Mouse (Mus musculus): ENCODE measurements around the gene Kcnv2.

Gene Kcnv2

DNA sequence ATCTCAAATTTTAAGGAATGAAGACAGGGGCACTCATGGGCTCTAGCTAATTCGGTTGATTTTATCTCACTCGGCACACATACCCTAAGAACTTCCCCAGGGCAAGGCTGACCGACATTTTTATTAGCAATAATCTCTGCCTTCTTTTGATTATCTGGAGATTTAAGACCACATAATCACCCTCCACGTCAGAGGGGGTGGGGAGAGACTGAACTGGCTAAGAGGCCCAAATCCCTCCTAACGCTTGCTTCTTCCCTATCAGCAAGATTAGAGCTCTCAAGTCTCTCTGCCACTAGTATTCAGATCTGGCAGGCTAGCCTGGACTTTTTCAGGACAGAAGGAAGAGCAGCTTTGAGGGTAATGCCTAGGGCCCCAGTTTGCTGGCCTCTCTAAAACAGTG, at the start of gene Kcnv2:
Gene Kcnv2 (plus strand): TSS at position 308 of the 400 bp plus-strand sequence.
- no peak for DNase-seq (ENCODE audit: low spot score)

DNA sequence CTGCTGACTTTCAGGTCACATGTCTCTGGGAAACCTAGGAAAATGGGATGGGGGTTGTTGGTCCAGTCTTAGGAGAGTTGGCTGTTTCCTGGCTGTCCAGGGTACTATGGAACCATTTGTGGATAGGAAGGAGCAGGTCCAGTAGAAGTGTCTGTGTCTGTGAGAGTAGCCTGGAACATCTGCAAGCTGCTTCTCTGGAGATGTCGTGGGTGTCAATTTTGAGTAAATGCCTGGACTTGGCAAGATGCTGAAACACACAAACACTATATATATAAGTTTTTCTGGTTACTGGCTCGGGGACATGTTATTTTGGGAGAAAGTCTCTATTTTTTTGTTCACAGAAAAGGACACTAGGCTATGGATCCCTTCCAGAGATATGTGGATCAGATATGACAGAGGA, 49.0 kb upstream of the Kcnv2 start:
- DNase-seq (ENCODE audit: low spot score): no peak

DNA sequence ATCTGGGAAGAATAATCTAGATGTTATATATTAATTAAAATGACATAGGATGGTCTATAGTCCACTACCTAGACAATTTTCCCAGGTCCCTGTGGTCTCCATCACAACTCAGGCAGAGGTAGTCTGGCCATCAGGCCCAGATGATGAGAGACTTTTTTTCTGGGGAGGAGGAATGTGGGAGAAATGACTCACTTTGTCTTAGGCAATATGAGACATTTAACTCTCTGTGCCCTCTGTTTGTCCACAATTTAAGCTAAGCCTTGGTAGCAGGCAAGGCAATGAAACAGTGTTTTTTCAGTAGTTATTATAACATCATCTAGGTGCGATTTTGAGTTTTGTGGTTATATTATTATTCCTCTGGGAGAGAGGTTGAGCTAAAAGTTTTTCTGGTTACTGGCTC, 48.0 kb upstream of the Kcnv2 start:
- no peak for DNase-seq (ENCODE audit: low spot score)

DNA sequence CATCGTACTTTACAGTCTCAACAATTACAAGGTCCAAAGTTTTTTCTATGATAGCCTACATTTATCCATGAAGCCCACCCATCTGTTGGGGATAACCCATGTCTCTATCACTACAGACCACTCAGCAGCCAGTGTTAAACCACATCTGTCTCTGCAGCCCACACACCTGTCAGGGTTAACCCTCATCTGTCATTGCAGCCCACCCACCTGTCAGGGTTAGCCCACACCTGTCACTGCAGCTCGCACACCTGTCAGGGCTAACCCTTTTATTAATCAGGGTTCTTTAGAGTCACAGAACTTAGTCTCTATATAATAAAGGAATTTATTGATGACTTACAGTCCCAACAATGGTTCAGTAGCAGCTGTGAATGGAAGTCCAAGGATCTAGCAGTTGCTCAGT, 43.2 kb upstream of the Kcnv2 start:
- DNase-seq (ENCODE audit: low spot score): no peak

DNA sequence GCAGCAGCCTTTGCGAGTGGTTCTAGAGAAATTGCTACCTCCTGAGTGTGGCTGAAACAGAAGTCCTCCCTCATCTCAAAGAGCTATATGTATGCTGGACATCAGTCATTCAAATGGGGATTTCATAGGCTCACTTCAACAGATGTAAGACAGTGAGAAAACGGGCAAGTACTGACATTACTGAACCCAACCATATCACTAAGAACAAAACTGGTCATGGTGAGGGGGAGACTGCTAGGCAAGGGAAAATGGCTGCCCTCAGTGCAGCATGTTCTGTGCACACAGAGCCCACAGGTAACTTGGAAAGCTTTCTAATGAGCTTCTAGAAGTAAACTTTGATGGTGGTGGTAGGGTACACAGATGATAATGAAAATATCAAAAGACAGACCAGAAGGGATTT, 12.3 kb upstream of the Kcnv2 start:
- no peak for DNase-seq (ENCODE audit: low spot score)

DNA sequence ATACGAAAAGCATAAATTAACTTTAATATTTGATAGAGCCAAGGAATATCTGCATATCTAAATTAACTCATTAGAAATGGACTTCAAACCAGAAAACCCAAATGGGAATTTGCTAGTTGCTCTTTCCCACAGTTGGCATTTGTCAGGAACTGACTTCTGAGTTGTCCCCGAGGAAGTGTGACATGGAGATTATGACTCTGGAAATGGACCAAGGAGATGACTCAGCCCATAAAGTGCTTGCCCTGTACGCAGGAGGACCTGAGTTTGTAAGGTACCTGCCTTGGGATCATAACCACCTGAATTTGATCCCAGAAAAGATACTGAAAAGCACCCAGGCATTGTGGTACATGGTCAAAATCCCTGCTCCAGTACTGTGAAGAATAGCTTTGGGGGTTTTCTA, 11.1 kb upstream of the Kcnv2 start:
- no peak for DNase-seq (ENCODE audit: low spot score)

DNA sequence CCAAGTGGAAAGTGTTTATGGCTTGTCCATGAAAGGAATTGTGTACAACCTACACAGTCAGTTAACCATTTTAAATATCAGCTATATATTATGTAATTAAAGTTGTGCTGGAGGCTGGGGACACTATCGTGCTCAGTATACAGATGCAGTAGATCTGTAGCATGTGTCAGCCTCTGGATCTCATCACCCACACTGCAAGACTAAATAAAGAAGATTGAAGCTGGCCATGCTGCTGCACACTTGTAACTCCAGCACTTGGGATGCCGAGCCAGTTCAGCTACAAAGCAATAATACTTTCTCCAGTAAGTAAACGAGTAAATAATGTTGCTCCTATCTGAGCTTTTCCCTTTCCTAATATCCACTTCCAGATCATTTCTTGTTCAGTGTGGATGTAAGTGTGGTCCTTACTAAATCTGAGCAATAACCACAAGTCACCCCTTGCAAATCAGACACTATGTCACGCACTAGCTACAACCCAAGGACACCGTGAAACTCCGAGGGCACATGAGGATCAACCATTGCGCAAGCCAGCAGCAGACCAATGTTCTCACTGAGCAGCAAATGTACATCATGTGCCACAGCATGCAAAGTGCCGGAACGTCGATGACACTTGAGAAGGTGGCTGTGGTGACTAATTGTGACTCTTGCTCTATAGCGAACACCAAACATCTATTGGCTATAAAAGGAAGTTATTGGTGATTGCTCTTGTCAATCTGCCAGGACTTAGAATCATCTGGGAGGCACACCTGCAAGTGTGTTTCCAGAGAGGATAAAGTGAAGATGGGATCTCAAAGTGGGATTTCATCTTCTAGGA, 9.9 kb upstream of the Kcnv2 start:
- no peak for DNase-seq (ENCODE audit: low spot score)

DNA sequence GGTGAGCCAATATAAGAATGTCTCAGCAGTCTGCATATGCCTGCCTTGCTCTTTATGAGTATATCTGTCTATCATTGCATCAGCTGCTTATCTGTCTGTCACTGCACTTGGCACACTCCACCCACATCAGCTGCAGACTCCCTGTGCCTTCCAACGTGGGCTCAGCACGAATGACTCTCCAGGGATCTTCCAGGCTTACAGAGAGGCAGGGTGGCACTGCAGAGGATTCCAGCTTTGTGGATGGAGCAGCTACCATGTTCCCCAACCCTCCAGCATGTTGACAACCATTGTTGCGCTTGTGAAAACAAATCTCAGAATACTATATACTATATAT, 9.3 kb upstream of the Kcnv2 start:
- no peak for DNase-seq (ENCODE audit: low spot score)

DNA sequence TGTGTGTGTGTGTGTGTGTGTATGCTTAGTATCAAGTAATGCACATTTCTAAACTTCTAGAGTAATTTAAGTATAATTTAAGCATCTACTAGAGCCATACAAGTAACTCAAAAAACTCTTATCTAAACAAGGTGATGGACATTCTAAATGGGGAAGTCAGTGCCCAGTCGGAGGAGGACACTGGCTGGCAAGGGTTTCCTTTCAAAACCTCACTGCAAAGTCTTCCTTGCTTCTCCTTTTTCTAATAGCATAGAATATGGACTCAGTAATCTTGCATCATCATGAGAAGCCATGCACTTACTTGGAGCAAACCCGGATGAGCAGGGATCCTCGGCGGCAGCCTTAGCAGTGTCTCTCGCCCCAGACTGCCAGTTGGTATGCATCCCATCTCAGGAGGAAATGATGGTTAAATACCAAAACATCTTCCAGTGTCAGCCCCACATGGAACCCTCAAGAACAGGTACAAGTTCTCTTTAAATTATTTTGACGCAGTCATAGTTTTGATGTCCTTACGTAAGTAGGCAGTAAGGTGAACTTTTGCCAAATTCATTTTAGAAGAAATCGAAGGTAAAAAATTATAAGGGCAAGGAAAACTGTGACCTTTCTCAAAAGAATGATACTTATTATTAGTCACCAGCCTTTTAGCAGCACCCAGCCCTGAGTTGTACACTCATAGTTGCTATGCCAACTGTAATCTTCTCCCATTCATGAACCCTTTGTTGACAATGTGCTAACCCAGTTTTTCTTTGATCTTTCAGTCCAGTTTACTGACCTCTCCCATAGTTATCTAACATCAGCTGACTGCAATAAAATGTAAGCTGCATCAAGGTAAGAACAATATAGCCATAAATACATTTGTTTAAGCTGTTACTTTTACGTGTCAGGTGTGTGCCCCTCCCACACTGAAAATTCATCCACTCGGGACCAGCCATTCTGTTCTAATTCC, 5.8 kb upstream of the Kcnv2 start:
- no peak for DNase-seq (ENCODE audit: low spot score)

DNA sequence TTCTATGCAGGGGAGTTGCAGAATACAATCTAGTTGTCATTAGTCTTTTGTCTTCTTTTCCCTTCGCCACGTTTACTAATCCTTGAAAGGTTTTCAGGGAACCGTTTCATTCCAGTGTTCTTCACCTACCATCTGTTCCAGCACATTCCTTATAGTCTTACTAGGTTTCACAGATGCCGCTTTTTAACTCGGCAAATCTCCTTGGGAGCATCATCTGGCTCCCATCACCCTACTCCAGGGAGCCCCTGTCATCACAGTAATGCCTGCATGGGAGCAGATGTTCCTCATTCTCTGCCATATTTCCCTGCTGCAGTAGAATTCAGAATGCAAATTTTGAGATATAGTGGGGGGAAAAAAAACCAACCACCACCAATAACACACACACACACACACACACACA, 5.1 kb upstream of the Kcnv2 start:
- no peak for DNase-seq (ENCODE audit: low spot score)

DNA sequence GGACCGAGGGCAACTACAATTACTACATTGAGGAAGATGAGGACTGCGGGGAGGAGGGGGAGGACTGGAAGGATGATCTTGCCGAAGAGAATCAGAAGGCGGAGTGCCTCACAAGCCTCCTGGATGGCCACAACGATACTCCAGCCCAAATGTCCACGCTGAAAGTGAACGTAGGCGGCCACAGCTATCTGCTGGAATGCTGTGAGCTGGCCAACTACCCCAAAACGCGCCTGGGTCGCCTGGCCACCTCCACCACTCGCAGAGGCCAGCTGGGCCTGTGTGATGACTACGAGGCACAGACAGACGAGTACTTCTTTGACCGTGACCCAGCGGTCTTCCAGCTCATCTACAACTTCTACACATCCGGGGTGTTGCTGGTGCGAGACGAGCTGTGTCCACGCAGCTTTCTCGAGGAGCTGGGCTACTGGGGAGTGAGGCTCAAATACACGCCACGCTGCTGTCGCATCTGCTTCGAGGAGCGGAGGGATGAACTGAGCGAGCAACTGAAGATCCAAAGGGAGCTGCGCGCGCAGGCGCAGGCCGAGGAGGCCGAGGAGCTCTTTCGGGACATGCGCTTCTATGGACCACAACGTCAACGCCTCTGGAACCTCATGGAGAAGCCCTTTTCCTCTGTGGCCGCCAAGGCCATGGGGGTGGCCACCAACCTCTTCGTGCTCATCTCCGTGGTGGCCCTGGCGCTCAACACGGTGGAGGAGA, 681 bp downstream of the Kcnv2 start:
- no peak for DNase-seq (ENCODE audit: low spot score)

DNA sequence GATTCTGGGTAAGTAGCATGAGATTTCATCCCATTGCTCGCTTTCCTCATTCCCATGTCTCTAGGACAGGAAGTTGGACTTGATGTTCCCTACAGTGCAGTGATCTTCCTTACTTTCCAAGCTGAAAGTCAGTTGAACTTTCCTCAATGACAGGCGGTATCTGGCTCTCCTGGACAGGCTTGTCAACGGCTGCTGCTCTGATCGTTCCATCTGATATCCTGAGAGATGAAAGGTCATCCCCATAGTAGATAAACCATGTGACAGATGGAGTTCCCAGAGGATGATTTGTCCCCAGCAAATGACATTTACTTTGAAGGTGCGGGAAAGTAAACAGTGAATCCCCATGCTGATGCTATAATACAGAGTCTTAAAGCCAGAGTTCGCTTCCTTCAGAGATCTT, 3.2 kb downstream of the Kcnv2 start:
- no peak for DNase-seq (ENCODE audit: low spot score)

DNA sequence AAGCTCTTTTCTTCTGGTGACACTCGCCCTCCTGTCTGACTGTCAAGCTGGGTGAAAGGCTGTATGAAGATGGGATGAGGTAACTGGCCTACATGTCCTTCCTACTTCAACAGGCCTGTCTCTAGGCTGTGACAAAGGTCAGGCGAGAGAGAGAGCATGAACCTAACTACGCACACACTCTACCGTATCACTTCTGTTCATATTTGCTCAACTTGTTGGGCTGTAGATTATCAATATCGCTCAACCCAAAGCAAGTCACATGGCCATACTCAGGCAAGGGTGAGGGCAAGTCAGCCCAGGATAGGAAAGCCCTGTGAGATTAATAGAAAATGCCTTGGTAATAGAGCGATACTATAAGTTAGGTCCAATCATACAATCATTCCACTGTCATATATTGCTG, 5.2 kb downstream of the Kcnv2 start:
- no peak for DNase-seq (ENCODE audit: low spot score)

DNA sequence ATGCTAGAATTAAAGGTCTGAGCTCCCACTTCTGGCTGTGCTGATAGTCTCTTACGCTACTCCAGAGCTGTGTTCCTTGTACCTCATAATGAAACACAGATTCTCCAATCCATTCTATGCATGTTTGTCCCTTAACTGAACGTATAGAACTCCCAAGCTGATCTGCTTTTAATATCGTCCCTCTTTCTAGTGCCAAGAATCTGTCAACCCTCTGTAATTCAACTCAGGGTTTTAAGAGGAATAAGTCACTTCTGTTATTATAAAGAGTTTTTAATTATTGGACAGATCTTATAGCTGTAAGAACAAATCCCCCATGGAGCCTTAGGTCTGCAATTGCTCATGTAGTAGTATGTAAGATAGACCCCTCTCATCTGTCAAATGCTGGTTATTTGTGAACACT, 5.8 kb downstream of the Kcnv2 start:
- no peak for DNase-seq (ENCODE audit: low spot score)

DNA sequence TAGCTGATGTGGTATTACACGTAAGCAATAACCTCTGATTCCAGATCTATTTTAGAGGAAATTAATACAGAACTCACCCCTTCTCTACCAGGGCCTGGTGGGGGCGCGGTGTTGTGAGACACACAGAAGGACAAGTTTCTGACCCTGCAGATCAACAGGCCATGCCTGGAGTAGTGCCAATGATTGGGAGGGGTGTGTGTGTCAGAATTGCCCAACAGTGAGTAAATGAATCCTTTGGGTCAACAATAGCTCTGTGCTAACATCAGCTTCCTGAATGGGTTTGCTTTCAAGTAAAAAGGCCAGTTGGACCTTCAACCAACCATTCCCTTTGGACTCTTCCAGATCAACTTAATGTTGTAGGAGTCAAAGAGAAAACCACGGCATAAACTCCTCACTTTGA, 6.3 kb downstream of the Kcnv2 start:
- no peak for DNase-seq (ENCODE audit: low spot score)

DNA sequence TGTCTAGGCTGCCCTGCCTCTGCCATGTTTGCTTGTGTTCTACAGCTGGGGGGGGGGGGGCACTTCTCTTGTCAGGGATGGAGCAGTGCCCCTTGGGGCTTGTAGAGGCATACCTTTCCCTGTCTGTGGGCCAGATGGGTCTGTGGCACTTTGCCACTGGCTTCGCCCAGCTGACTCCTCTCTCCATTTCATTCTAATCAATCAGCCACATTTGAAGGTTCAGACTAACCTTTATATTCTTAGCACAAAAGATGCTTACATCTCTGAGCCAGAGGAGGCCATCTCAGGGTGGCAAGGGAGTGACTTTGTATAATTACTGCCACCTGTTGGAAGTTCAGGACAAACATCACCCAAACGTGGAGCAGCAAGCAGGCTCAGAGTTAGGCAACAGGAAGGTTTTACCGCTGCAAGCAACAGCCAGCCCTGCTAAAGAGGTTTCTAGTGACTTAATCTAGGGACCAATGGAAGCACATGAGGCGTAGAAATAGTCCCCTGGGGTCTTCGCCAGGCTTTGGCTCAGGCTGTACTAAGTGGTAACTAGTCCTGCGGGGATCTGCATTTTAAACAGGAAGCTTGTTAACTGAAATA, 9.9 kb downstream of the Kcnv2 start:
- no peak for DNase-seq (ENCODE audit: low spot score)

DNA sequence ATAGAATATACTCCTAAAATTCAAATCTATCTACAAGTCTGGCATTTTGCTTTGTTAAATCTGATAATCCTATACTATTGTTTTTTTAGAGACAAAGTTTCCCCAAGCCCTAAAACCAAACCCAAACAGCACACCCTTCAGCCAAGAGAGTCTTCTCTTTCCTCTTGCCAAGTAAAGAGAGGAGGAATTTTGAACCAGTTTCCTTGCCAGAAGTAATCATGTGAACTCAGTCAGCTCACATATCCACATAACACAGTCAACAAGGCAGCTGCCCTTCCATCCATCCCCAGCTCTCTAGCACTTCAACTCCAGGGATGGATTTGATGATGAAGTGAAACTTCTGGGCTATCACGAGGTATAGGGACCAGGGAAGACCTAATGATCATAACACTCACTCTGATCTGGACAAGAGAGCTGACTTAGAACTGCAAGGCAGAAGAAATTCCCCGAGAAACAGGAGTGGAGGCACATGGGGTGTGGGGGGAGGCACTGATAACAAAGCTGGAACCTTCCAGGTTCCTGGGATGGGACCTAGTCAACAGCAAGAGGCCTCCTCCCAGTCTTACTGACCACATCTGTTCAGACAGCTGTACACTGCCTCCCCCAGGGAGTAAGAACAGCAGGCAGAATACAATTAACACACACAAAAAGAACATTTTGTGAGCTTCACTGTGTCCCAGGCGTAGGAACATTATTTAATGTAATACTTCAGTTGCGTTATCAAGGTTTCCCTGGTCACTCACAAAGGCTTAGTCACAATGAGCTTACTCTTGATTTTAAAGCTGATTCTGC, 13.9 kb downstream of the Kcnv2 start:
- no peak for DNase-seq (ENCODE audit: low spot score)

DNA sequence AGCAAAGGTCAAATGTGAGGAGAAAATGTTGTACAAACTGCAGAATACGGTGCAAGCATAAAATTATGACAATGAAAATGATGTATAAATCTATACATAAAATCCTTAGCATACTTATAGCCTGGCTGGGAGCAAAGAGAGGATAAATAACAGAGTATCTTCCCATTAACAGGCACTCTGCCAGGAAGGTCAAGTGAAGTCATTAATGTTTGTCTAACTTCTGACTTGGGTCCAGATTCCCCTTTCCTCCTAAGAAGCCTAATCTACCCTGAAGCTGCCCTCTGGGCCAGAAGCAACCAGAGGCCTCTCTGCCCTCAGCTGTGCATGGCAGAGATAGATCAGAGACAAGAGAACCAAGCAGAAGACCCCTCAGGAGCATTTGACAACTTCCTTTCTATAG, 24.1 kb downstream of the Kcnv2 start:
- DNase-seq (ENCODE audit: low spot score): no peak

DNA sequence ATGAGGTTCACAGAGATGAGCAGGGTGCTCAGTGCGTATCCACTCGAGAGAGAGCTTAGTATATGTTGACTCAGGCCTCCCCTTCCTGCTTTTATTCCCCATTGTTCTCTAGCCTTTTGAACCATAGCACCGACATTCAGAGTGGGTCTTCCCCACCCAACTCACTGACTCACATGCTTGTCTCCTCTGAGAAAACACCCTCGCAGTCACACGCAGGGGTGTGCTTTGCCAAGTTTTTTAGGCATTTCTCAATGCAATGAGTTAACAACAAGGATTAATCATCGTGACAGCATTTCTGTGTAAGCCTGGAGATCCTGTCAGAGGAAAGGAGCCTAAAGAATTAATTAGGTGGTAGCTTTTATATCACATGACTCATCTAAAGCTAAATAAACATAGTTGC, 29.3 kb downstream of the Kcnv2 start:
- no peak for DNase-seq (ENCODE audit: low spot score)

DNA sequence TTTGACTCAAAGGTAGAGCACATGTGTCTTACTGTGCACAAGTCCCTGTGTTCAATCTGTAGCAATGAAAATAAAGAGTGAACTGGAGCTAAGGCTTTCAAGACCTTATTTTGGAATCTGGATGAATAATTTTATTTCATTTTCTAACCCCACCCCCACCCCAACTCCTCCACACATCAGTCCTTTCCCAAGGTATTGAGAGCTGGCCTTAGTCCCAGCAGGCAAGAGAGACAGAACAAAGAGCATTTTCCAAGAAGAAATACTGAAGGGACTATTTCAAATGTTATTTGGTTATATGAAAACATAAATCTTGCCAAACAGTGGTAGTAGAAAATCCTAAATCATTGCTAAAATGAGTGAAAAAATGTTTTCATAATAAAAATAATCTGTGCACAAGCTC, 38.0 kb downstream of the Kcnv2 start:
- DNase-seq (ENCODE audit: low spot score): no peak

DNA sequence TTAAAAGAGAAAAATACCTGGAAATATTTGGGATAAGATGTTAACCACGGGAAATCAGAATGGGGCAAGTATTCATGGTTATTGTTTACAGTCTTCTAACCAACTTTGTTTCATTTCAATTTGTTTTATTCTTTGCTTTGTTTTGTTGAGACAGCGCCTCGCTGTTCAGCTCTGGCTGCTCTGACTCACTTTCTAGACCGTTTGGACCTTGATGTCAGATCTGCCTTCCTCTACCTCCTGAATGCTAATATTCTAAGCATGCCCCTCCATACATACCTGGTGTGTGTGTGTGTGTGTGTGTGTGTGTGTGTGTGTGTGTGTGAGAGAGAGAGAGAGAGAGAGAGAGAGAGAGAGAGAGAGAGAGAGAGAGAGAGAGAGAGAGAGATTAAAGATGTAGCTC, 41.5 kb downstream of the Kcnv2 start:
- DNase-seq (ENCODE audit: low spot score): no peak

DNA sequence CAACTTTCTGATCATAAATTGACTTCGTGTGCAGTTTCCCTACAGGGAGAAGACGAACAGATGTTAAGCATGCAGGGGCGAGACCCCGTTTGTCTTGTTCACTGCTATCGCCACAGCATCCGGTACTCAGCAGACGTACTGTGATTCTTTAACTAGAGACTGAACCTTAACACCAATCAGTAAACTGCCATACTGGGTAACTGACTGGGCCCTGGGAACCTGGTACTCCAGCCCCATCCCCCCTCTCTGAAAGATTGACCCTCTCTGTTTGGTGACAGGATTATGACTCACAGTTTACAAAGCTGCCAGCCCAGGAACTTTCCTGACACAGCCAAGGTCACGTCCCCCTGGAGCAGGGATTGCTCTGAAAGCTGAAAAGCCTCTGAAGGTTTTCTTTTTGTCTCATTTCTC, 42.1 kb downstream of the Kcnv2 start:
- DNase-seq (ENCODE audit: low spot score): no peak
